Mouse (Mus musculus) liver, postnatal 0 days (tissue): ENCODE measurements at regions not wholly inside any gene's neighbourhood (a gene's known extent, or its start where the extent isn't known, plus 50 kb on each side); places are given as distances from the start of the nearest gene placed in this dataset.

ENCODE experiments used
- CTCF ChIP-seq: sonication (generic); IDR thresholded peaks from 2 replicates; pipeline ENCODE4 v1.5.1; 2016; ENCODE audit warnings: antibody characterized with exemption, low read depth
- EP300 ChIP-seq: IDR thresholded peaks from 2 replicates; pipeline ENCODE4 v1.6.1; 2016; ENCODE audit warnings: antibody characterized with exemption, low read depth, mild to moderate bottlenecking

DNA sequence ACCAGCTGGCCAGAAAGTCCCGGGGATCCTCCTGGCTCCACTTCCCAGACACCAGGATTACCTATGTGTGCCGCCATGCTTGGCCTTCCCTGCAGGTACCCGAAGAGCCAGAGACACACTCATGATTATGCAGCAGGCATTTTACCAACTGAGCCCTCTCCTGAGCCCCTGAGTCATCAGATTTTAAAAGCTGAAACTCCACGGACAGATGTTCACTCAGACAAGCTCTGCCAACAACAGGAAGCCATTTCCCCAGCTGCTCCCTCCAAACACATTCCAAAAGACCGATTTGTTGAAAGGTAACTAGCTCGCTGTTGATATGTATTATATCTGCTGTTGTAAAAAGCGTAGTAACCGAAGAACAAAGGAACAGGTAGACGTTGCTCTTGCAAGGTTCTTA lies 75.4 kb upstream of the Rpl38 start:
- no peak for TF ChIP-seq CTCF
- TF ChIP-seq EP300 = no peak
